Mouse (Mus musculus): ENCODE measurements around the gene Thg1l.

- no peak for TF ChIP-seq CTCF (conservative IDR thresholded peaks at IDR 0.05; ENCODE audit: insufficient read depth, insufficient read length, low read depth, low read length)
- no peak for TF ChIP-seq POLR2A (IDR thresholded peaks at IDR 0.05; ENCODE audit: low read depth, low read length)
These were observed 25.8 kb downstream of the Thg1l start for GRCm38 (mm10) chr11:45929541-45929940.
